Mouse (Mus musculus): ENCODE measurements around the gene Hk3.

Hk3 gene

DNA sequence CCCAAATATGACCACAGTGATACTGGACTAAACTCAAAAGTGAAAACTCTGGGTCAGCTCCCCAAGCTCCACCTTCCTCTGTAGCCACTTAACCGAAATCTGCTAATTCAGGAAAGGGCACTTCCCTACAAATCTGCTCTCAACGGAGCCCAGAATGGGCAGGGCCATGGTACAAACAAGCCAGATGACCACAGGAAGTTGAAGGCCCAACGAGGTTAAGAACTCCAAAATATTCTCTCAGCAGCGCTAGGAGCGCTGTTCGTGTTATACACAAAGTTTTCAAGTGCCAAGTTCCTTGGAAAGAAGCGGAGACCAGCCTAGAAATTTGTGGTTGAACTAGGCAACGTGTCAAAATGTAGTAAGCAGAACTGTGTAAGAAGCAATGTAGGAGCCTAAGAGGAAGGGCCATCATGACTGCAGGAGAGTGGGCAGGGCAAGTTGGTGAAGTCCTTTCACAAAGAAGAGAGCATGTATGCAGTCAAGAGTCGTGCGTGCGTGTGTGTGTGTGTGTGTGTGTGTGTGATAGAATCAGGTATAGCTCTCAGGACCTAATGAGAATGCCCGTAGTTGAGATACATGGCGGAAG is at the start of gene Hk3:
Gene Hk3, minus strand, starts transcription at position 192 of the 586 bp plus-strand sequence.
- peak; percentile 5 for DNase-seq (ENCODE audit: low read depth)

DNA sequence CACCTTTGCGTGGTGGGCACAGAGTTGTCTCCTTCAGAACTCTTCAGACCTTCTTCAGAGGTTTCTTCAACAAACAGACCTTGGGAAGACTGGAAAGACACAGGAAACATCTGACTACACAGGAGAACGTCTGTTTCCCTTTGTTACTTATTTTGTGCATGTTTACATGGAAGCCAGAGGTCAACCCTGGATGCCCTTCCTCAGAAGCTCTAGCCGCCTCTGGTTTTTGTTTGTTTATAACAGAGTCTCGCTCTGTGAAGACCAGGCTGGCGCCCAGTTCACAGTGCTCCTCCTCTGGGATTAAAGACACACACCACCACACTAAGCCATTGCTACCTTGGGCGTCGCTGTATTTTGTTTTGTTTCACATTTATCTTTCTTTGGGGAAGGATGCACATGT is 48.5 kb upstream of the Hk3 start:
- DNase-seq (ENCODE audit: low read depth): no peak

DNA sequence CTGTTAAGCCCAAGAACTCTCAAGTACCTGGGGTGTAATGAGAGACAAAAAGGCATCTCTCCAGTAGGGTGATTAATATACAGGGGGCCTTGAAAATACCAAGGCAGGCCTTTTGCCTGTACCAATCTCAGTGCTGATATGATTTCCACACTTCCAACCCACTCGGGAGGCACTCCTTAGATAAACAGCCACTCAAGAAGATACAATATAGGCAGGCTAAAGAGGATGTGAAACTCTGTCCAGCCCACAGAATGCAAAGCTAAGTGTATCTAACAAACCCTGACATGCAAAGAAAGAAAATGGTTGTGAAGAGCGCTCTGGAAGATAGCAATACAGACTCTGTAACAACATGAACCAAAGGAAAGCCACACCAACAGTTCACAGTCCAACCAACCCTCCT is 42.1 kb upstream of the Hk3 start:
- no peak for DNase-seq (ENCODE audit: low read depth)

DNA sequence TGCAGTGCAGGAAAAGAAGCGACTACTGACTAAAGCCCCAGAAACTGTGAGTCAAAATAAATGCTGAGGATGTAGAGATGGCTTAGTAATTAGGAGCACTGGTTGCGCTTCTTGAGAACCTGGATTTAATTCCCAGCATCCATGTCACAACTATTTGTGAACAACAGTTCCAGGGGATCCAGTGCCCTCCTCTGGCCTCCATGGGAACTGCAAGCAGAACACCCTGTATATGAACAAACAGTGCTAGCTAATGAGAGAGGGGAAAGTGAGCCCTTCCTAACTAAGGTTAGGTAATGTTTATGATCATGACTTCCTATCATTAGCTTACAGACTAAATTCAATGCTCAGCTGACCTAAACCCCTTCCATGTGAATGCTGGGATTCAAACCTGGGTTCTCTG is 36.9 kb upstream of the Hk3 start:
- peak; percentile 26 for DNase-seq (ENCODE audit: low read depth)

DNA sequence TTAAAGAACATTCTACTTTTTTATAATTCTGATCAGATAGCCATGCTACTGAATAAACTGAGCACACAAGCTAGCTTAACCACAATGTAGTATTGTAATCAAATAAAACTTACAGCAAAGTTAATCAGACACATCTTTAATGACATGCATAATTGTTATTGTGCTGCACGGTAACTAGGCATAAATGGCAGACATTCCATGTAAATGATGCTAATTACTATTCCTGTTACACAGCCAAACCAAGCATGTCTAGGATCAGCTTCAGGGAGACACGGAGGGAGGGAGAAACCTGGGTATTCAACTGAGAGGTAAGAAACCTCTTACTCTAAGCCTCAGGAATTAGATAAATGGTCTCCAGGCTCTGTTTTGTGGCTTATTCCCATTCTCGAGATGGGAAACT is 26.5 kb upstream of the Hk3 start:
- DNase-seq (ENCODE audit: low read depth): no peak

DNA sequence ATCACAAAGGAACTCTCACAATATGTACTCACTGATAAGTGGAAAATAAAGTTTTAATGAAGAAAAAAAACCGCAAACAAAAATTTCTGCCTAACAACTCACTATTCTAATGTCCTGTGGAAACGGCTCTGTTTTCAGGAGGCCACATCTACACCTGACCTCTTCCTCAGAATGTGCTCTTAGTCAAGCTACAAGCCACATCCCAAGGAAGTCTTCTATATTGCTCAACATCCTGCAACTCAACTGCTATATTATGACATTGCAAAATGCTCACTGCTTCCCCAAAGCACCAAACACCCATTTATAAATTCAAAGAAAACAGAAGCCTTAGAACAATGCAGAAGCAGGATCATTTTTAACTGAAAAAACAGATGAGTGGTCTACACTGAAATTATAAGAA is 18.8 kb upstream of the Hk3 start:
- no peak for DNase-seq (ENCODE audit: low read depth)

DNA sequence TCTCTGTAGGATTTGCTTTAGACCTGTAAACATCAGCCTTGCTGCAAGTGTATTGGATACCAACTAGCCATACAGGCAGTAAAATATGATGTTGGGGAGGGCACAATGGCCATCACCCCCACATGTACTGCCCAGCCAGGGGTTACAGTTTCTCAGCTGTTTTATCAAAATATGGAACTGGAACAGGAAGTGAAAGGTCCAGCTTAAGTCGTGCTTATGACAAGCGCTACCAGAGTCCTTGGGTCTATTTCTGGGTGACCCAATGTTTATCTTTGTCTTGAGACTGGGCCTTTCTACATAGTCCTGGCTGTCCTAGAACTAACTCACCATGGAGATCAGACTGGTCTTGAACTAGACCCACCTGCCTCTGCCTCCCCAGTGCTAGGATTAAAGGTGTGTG is 3.0 kb upstream of the Hk3 start:
- no peak for DNase-seq (ENCODE audit: low read depth)

DNA sequence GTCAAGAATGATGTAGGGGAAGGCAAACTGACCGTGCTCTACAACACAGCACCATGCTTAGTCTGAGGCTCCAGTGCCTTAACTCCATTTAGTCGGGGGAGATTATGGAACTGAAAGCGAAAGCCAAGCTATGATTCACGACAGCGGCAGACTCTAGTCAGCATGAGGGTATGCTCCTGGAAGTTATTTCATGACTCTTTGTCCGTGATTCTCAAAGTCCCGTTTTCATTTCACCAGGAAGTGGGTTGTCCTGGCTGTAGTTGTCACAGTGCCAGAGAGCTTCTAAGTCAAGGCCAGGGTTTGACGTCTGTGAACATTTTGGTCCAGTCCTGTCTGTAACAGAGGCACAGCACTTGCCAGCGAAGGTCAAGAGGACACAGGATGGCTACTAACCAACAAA is 1.5 kb upstream of the Hk3 start:
- peak; percentile 13 for DNase-seq (ENCODE audit: low read depth)

DNA sequence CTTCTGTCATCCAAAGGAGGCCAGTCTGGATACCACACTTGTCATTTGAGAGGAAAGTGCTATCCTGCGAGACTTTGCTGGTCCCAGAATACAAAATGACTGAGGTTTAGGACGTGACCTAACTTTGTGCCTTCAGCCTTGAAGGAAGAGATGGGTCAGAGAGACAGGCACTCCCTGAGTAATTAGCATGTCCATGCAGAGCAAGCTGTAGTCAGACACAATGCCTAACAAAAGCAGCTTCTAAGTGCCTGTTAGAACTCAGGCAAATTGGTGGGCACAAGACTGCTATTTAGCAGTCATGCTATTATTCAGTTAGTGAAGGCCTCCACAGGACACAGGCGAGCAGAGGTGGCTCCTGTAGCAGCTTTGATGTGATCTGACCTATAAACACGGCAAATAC is 1.1 kb upstream of the Hk3 start:
- DNase-seq (ENCODE audit: low read depth): no peak

DNA sequence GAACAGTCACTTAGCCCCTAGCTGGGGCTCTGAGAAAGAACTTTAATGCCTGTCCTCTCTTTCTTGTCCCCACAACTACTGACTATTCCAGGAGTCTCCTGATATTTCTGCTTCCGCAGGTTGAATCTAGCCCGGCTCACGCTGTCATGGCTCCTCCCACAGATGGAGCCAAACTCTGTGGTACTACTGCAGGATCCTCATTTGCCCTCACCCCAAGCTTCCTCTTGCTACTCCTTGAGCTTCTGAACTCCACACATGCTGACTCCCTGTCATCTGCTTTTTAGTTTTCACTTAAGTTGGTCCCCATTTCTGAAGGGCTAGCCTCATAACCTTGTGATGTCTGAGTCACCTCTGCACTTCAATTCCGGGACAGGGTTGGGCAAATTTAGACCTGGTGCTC is 1.1 kb downstream of the Hk3 start:
- DNase-seq (ENCODE audit: low read depth): no peak

DNA sequence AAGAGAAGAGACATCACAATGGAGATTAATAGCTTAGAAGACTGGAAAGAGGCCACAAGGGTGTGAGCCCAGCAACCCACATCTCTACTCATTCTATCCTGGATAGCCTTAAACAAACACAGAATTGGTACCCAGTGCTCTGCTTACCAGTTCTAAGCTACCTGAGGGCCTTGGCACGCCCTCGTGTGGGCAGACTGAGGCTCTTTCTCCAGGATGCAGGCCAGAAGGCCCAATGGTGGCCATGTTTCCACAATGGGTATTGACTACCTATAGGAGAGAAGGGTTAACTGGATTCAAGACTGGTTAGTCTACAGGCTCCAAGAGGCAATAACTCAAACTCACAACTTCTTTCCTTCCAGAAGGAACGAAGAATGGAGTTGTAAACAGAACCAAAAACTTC is 2.0 kb downstream of the Hk3 start:
- peak; percentile 6 for DNase-seq (ENCODE audit: low read depth)

DNA sequence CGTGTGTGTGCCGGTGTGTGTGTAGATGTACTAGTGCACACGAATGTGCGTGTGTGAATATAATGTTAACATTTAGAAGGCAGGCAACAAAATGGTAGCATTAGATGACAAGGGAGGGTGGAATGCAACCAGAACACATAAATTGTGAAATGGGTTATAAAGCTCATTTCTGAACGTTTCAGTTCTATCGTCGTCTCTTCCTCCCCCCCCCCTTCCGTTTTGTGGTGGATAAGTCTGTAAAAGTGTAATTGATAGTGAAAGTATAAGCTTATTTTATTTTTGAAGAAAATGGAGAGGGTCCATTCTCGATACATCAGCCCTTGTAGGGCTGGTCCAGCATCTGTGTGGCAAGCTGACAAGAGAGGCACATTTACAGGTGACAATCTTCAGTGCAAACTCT is 2.5 kb downstream of the Hk3 start:
- no peak for DNase-seq (ENCODE audit: low read depth)

DNA sequence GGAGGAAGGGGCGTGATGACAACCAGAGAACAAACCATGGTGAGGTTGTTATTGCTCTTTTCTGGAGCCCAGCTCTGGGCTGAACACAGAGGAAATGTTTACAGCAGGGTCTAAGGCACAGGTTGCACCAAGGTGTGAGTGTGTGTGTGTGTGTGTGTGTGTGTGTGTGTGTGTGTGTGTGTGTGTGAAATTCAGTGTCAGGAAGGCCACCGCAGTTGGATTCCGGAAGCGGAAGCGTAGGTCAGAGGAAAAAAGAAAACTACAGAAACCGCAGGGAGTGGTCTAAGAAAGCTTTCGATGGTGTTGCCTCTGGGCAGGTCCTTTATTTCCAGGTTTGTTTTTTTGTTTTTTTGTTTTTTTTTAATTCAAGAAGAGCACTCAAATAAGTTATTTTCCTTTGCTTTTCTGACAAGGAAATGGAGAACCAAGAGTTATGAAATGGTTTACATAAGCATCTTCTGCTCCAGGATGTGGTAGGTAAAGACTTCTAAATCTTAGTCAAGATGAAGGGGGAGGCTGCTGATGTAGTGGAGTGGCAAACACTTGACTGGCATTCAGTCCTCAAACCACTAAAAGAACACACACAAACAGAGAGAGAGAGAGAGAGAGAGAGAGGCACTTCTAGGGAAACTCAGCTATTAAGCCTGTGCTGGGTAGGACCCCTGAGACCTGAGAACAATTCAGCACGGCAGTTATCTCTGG is 3.1 kb downstream of the Hk3 start:
- DNase-seq (ENCODE audit: low read depth): no peak

DNA sequence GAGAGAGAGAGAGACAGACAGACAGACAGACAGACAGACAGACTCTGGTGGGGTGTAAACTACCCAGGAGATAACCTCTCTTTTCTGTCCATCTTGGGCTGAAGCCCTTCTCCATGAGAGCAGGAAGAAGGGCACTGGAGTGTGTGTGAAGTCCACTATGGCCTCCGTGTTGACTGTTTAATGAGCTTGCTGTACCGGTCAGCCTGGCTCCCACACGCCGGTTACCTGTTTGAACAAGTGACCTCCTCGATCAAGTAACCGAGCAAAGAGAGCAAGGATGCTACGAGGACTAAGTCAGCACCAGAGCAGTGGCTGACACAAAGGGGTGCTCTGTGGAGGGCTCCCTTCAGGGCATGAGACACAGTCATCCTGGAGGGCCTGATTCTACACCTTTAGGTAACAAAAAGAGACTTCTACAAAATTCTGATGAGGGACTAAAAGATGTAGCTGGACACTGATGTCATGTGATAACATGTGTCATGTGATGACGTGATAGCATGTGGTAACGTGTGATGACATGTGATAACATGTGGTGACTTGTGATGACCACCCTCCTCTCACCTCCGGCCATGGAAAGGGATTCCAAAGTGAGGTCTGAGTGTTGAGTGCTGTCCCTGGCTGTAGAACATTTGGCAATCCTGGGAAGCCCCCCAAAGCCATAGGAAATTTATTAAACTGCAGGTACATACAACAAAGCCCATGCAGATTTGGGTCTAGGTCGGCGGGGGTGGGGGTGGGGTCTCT is 3.9 kb downstream of the Hk3 start:
- no peak for DNase-seq (ENCODE audit: low read depth)

DNA sequence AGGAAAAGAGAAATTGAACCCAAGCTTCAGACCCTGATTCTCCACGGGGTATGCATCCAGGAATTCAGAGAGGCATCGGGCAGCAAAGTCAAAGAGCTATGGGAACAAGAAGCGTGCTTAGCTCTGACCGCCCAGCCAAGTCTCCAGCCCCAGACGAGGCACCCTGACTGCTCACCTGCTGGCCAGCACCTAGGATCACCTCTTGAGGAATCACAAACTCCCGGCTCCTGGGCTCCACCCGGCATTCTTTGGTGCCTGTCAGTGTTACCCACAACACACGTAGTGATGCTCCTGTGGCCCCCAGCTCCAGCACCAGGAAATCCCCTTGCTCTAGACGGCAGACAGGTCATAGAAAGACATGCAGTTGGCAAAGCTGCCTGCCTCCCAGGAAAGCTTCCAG is 6.7 kb downstream of the Hk3 start:
- no peak for DNase-seq (ENCODE audit: low read depth)

DNA sequence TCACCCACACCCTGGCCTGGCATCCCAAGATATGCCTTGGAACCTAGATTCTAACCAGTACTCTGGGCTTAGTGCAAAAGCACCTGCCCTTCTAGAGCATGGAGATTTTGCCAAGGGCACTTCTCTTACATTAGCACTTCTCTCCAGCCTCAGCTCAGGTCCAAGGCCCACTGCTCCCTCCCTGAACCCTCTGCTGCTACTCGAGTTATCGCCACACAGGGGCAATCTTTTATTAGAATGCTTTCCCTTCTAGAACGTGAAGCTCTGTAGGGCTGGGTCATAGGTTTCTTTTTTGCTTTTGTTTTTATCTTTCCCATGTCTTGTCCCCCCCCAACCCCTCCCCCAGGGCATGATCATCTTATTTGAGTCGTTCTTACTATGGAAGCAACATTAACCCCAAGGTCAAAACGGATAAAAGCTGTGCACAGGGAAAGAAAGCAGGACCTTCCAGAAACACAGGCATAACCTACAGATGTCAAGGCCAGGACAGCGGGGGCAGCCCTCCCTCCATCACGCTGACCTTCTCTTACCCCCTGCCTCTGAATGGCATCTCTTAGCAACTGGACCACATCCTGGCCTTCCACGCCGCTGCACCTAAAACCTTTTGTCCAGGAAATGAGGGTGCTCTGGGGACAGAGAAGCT is 7.4 kb downstream of the Hk3 start:
- peak; percentile 14 for DNase-seq (ENCODE audit: low read depth)

DNA sequence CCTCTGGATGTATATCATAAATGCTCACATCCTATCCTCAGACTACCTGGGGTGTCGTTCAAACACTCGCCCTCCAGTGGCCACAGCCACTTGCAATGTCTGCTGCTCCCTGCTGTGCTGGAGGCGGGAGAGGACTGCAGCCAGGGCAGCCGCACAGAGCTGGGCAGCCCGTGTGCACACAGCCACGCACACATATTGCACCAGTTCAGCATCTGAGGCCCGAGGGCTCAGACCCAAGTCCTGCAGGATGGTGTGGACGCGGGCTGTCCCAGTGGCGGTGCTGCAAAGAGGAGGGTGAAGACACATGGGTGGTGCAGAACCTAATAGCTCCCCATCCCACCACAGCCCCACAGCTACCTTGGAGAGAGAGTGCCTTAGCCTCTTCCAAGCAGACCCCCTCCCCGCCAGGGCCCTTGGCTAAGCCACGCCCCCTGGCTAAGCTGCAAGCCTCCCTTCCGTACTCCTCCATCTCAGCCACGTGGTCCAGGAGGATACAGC is 9.2 kb downstream of the Hk3 start:
- peak; percentile 32 for DNase-seq (ENCODE audit: low read depth)

DNA sequence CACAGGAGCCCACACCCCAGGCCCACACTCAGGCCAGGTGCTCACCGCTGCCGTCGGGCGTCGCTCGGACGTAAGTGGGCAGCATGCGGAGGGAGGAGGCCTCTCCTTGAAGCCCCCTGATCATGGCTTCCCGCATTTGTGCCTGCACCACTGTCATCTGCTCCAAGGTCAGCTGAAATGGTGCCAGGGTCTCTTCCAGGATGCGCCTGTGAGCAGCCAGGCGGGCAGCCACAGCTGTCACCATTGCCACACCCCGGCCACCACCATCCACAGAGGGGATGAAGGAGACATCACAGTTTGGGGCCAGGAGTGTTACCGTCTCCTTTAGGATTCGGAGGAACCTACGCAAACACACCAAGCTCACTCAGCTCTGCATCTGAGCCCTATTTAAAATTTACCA is 10.1 kb downstream of the Hk3 start:
- no peak for DNase-seq (ENCODE audit: low read depth)

DNA sequence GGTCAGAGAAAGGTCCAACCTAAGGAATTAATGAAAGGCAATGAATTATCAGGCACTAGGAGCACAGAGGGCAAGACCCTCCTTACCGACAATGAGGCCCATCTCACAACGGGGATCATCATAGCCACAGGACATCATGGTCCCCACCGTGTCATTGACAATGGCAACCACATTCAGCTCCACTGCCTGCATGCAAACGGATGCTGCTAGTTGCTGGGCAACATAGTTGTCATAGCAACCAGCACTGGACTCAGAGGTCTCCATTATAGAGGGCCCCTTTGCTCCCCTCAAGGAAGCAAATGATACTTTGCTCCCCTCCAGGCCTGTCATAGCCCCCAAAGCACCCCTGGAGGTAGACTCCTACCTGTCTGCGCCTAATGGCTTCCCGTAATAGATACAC is 12.6 kb downstream of the Hk3 start:
- DNase-seq (ENCODE audit: low read depth): no peak

DNA sequence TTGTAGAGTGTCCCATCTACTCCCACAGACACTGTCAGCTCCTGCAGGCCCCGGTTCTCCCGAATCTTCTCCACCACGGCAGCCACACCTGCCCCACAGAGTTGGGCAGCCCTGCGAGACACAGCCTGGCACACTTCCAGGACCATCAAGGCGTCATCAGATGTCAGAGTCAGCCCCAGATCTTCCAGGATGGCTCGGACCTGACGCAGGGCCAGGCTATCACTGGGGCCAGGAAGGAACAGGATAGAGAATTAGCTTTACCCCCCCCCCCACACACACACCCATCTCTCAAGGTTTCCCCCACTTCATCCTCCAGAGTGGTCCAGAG is 14.8 kb downstream of the Hk3 start:
- no peak for DNase-seq (ENCODE audit: low read depth)

DNA sequence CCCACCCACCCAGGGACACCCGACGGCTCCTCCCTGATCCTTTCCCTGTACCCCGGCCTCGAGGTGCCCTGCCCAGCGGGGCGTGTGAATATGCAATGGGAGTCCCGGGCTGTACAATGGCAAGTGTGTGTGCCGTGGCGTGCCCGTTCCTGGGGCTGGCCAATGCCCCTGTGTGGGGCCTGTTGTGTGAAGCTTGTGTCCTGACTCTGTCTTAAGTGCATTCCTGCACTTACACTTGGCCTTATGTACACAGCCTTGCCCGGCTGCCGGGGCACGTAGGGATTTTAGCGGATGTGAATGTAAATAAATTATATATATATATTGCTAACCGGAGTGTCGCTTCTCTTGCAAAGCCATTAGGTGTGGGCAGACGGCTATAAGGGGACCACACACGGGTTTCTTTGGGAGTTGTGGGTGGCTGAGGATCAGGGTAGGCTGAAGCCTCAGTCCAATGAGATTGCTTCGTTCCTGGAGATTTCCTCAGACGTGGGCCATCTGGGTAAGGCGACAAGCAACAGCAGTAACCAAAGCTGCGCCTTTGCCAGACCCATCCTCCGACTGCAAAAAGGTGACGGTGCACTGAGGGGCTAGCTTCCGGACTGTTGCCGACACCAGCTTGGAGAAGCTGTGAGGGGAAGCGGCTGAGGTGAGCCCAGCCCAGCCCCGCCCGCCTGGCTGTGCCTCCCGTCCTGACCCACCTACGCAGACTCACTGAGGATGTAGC is 15.3 kb downstream of the Hk3 start:
- no peak for DNase-seq (ENCODE audit: low read depth)

DNA sequence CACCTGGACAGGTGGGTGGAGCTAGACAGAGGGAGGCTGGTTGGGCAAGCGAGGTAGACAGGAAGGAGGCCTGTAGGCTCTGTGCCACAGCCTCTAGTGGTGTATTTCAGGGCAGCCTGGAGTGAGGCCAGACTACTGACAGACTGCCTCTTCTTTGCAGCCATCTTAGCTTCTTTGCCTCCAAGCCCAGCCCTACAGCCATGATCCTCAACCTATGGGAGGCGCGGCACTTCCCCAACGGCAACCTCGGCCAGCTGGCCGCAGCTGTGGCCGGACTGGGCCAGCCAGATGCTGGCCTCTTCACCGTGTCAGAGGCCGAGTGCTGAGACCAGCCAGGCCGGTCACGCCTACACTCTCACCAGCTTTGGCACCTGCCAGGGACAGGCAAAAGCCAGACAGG is 16.5 kb downstream of the Hk3 start:
- DNase-seq (ENCODE audit: low read depth): no peak

Data from NIH3T3 (cell line).